Mouse (Mus musculus): ENCODE measurements around the gene Lrcol1.

The Lrcol1 gene

DNA sequence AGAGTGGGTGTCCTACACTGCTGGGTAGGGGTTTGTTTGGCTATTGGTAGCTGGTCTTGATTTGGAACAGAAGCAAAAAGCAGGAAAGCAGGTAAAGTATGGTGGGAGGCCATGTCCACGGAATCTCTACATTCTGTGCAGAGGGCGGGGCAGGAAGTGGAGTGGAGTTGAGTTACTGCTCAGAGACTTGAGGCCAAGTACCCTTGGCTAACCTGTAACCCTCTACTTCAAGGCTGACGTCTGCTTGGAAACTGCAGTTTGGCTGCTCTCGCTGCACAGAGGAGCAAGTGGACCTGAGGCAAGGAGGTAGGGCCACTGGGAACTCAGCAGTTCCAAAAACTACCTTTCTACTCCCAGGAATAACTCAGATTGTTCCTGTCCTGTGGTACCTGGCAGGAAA, at the start of gene Lrcol1:
Lrcol1 (plus strand) TSS at position 207 of the 400 bp plus-strand sequence.
- no peak for DNase-seq

DNA sequence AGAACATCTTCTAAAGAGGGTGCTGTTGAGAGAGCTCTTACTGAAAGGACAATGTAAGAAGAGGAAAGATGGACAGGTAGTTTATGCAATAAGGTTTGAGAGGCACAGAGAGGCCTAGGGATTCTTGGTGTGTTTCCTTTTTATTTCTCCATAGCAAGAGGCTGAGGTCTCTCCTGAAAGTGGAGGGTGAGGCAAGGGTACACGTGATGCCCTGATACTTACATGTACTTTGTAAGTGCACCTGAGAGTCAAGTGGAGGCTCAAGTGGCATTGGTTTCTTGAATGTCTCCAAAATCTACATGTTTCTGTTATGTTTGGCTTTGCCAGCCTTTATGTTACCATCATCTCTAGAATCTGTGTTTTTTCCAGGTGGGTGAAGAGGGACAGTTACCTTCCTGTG, 47.9 kb upstream of the Lrcol1 start:
- no peak for DNase-seq

DNA sequence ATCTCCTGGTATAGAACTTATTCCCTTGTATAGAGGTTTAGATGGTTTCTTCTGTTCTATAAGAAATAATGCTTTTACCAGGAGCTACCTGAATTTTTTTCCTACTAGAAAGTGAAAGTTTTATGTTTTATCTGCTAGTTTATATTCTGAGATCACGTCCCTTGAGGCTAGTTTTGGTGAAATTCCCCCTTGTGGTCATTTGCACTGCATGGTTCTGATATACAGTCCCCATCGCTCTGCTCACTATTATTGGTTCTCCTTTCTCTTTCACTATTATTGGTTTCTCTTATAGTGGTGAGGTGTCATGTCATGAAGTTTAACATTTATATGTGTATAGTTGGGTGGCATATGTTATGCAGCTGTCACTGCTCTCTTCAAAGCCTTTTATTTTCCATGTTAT, 43.9 kb upstream of the Lrcol1 start:
- DNase-seq = no peak

DNA sequence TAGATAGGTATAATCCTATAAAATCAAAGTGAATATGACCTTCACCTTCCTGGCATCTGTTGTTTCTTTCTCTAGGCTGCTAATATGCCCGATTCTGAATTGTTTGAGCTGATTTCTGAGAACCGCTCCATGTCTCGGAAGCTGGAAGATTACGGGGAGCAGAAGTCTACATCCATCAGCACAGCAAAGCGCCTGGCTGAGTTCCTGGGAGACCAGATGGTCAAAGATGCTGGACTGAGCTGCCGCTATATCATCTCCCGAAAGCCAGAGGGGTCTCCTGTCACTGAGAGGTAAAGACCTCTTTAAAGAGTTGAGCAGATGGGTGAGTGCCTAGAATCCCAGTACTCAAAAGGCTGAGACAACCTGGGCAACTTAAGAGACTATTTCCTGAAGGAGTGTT, 35.7 kb upstream of the Lrcol1 start:
- peak; percentile 70 to 74 for DNase-seq

DNA sequence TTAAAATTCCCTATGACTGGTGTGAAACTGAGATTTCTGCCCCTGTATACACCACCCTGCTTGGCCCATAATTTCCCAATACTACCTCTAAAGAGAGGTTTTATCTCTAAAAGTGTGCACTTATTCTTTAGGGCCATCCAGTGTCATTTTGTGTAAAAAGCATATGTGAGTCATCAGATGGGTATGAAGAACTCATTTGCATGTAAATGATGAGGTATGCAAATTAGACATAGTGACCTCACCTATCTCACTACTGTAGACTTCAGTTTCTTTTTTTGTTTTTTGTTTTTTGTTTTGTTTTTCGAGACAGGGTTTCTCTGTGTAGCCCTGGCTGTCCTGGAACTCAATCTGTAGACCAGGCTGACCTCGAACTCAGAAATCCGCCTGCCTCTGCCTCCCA, 31.4 kb upstream of the Lrcol1 start:
- no peak for DNase-seq

DNA sequence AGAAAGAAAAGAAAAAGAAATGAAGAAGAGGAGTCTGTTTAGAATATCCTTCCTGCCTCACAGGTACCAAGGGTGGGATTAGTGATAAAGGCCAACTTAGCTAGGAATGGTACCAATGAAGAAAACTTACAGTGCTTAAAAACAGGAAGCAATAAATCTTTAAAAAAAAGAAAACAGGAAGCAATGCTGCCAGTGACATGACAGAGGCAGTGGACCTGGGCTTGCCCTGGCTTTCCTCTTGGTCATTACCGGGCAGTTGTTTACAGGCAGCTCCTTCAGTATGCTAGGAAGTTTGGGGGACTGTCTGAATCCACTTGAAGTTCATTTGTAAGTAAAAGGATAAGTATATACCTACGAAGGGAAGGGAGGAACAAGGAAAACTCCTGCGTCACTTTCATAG, 14.0 kb upstream of the Lrcol1 start:
- no peak for DNase-seq

DNA sequence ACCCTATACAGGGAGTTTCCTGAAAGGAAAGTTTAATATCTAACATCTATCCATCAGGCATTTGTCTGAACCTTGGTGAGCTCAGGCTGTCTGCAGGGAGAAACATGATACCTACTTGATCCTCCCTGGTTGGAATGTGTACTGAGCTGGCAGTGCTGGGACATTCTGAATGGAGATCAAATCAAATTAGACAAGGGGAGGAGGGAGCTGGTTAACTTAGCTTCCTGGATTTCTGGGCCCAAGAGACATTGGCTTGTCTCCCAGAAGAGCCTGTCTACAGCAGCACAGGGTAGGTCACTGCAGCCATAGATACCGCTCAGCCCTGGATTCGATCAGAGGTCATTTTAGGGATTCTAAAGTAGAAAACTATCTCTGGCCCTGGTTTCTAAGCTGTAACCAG, 5.7 kb upstream of the Lrcol1 start:
- no peak for DNase-seq

DNA sequence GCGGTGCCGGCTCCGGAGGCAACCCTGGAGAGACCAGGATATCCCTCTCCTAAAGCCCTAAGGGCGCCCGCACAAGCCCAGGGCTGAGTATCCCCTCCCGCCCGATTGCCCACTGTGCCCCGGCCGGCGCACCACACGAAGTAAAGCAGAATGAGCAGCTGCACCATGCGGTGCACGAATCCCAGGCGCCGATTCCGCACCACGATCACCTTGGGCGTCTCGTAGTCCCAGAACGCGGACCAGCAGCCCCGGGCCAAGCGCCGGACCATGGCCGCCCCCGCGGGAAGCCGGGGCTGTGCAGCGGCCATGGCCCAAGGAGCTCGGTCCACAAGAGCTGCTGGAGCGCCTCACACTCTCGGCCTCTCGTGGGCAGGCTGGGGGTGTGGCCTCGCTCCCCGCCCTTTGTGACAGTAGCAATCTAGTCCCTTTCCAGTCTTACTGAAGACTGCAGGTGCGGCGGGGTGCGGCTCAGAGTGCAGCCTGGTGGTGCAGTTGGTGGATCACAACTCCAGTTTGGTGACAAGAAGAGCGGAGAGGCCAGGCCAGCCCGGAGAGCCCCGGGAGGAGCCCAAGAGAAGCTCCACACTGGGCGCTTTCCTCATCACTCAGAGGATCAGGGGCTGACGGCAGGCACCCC, 1.8 kb upstream of the Lrcol1 start, which contains the start of gene P2rx2:
P2rx2 (minus strand) TSS at position 565 of the 637 bp plus-strand sequence.
- DNase-seq = peak; percentile 47 to 52

DNA sequence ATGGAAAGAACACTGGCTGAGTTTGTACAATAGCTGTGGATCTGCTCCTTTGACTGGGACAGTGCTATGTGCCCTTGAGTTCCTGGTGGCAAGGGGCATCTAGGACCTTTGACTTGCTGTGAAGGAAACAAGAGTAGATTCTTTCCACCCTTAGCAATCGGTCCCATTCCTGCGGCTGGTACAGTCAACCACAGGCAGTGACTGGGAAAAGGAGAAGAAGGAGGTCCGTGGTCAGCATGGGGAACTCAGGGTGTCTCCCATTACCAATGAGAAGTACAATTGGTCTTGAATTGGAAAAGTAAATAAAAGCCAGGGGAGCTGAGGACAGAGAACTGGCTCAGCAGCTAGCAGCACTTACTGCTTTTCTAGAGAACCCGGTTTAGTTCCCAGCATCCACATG, 1.0 kb downstream of the Lrcol1 start:
- no peak for DNase-seq

DNA sequence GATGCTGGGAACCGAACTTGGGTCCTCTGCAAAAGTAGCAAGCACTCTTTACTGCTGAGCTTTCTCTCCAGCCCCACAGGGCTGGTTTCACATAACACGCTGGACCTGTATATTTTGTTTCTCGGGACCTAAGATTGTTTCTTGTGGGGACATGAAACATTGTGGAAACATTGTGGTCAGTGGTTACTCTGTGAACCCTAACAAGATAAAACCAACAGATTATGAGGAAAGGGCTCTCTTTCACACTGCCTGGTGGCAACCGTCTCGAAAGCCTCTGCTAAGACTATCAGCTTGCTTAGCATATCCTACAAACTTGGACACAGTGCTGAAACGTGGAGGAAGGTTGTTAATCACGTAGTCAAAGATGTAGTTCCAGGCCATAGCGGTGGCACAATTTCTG, 2.5 kb downstream of the Lrcol1 start:
- no peak for DNase-seq

DNA sequence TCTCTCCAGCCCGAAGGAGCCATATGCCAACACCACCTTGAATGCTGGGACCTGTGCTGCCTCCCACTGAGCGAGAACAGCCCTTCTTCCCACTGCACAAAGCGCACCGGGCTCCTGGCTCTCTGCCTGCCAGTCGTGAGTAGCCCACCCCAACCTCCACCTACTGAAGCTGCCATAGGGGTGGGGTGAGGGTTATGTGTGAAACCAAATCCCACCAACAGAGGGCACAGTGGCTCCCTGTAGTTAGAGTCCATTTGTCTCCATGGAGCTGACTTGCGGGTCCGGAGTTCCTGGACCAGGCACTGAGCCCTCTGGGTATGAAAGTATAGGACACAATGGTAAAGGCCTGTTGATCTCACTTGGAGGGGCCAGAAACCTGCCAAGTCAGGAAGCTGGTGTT, 10.2 kb downstream of the Lrcol1 start:
- DNase-seq = peak; percentile 58 to 75

DNA sequence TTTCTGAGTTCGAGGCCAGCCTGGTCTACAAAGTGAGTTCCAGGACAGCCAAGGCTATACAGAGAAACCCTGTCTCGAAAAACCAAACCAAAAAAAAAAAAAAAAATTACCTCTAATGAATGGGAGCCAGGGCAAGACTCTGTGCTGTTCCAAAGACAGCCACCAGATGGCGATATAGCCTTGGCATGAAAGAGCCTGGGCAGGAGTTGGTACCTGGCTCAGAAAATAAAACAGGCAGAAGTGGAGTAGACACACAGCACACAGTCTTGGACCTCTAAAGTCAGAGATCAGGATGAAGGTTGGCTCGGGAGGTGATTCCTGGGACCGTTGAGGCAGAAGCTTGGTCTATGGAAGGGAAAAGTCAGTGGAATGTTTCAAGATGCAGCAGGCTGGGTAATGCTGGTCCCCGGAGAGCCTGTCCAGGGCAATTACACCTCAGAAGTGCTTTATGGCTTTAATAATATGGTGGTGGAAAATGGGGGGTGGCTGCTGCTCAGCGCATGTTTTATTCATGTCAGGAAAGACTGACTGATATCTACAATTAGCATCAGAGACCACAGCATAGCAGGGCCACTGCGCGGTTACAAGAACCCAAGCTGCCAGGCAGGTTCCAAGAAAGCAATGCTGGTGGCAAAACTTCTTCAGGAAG, 13.1 kb downstream of the Lrcol1 start:
- DNase-seq = peak; percentile 93 to 96

DNA sequence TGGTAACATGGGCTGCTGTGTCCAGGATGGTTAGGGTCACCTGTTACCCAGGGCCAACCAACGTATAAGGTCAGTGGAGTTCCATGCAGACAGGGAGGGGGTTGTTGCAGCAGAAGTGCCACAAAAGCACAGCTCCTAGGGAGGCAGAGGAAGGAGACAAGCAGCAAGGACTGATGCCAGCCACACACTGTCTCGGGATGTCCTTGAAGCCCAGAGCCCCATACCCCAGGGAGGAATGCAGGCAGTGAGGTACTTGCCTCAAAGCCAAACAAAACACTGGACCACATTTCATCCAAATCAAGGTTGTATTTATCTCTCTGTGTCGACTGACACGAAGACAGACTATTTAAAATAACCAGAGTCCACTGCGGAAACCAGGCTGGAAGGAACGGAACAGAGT, 16.9 kb downstream of the Lrcol1 start:
- no peak for DNase-seq

DNA sequence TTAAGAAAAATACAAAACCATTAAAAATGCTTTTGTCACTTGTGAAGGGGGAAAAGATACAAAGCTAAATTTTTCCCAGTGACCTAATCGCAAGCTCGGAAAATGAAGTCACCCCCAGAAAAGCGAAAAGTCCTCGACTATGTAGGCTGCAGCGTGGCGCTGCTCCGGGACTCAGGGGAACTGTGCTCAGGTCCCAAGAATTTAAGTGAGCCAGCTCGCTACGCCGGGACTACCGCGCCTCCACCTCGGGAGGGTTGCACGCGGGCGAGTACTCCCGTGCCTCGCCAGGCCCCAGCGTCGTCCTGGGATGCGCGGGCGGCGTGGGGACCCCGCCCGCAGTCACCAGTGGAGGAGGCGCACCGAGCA, 18.3 kb downstream of the Lrcol1 start:
- DNase-seq = no peak

DNA sequence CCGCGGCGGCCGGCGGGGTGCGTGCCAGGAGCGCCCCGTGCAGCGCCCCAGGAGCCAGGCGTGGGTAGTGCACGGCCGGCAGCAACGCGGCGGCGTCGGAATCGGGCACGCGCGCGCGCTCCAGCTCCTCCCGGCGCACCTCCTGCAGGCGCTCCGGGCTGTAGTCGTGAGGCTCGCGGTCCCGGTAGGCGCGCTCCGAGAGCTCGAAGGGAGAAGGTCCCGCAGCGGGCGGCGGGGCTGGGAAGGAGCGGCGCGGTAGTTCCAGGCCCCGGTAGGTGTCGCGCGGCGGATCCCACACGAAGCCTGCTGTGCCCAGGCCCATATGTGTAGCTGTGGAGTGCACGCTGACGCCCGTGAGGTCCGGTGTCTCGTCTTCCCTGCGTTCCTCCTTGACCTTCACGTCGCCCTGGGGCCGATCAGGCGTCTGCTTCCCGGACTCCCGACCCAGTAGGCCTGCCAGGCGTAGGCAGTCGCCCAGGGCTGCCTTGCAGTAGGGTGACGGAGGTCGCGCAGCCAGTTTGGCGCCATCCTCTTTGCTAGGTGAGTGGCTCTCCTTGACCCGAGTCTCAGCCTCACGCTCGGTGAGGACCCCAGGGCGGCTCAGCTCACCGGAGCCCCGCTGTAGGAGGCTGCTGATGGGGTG, 18.8 kb downstream of the Lrcol1 start:
- peak; percentile 66 to 74 for DNase-seq

DNA sequence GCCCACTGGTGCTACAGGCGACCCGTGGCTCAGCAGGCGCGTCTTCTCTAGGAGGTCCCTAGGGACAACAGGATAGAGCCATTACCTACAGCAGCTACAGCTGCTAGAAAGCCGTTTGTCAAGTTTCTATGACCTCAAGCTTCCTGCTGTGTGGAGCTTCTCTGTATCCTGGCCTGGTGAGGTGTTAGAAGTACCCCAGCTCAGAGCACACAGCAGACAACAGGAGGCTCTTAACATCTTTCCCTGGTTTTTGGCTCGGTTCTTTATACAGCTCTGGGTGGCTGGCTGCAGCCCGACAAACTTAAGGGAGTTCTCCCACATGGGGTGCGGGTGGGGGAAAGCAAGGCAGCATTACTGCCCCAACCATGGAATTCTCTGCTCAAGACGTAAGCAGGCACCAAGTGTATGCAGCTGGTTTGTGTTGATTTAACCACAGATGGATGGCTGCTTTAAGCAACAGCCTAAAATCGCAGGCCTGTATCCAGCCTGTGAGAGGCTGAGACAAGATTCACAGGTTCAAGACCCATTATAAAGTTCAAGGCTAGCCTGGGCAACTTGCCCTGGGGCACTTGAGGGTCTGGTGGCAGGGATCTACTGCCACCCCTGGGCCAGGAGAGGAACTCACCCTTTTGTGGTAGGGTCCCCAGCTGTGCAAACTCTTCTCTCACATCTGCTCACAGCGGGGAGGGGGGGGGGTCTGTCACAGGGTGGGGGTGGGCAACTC, 19.5 kb downstream of the Lrcol1 start:
- DNase-seq = peak in 1 of 2 experiments; percentile 30

DNA sequence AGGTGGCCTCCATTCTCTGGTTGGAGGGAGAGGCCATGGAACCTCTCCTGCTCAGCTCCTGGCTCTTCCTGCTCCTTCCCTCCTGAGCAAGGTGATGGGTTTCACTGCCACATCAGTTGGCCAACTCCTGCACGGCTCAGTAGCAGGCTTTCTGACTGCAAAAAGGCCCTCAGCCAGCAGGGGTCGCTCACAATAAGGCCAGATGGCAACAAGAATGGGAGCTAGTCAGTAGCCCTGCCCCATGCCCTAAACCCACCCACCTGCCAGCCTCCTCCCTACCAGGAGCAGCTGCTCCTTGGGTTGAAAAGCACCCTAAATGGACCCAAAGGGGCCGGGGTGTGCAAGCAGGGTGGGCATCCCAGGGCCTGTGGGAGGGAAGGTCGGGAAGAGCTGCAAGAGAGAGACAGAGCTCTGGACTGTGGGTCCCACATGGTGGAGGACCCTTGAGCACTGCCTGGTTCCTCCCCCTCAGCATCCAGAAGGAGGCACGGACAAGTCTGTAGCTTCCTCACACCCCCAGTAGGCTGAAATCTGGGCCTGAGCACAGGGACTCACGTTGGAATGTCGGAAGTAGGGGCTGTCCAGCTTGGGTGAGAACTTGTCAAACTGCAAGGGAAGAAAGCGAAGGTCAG, 32.4 kb downstream of the Lrcol1 start:
- peak; percentile 93 to 97 for DNase-seq

DNA sequence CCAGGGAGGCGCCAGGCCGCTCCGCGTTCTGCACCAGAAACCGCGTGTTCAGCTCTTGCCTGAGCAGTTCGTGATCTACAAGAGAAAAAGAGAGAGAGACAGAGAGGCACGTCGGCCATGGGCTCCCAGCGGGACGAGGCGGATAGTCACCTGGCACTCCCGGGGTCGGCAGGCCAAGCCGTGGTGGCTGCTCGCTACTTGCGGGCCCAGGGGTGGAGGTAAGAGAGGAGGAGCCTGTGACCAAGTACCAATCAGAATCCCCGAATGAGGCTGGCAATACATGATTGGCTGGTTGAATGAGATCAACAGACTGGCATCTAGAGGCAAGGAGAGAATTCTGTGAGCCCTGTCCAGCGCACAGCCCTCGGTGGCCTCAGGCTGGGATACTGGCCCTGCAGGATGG, 33.7 kb downstream of the Lrcol1 start:
- DNase-seq = no peak

DNA sequence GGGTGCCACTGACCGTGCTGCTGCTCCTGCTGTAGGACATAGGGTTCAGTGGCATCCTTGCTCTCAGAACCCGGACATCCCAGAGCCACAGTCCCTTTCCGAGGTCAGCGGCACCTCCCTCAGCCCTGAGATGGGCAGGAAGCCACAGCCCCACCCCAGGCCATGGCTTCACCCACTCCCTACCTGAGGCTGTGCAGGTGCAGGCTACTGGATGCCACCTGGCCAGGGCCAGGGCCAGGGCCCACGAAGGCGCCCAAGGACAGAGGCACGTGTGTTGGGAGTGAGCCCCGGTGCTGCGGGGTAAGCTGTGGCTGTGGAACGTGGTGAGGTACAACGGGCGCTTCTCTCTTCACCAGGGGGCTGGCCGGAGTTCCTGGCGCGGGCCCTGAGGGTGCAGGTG, 34.6 kb downstream of the Lrcol1 start:
- no peak for DNase-seq

DNA sequence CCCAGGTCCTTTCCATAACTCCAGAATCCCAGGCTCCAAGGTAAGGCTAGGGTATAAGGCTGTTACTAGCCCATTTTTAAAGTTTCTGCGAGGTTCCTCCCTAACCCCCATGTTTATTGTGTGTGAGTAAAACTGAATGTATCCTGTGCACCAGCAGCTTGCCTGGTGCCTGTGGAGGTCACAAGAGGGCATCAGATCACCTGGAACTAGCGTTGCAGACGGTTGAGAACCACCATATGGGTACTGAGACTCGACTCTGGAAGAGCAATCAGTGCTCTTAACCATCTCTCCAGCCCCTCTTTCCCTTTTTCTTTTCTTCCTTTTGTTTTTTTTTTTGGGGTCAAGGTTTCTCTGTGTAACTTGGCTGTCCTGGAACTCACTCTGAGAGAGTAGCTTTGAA, 35.3 kb downstream of the Lrcol1 start:
- no peak for DNase-seq

DNA sequence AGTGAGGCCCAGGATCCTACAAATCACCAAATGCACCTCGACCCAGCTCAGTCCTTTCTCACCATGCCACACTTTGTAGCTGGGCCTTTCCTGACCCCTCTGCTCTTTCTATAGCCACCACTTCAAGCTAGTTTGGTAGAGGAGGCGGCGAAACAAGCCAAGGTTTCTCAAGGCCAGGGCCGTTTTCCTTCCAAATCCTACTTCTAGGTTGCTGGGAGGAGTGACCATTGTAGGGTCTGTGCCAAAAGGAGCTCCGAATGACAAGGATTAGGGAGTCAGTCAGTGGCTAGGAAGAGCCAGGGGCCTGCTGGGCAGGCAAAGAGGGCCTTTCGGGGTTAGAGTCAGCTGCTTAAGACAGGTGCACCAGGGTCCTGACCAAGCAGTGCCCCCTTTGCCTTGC, 40.0 kb downstream of the Lrcol1 start:
- DNase-seq = peak; percentile 42 to 49

DNA sequence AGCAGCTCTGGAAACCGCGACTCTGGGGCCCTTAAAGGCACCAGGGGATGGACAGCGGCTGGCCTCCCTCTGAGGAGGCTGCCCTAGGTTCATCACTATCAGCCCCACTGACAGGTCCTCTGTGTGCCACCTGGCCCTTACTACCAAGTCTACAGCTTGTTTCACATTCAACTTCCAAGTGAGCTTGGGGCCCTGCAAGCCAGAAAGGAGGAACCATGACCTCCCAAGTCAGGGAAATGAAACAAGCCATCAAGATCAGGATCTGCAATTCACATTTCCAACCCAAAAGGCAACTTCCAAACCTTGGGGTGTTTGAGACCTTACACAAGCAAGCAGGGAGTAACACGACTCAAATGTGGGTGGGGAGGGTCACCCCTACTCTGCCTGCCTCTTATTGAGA, 40.7 kb downstream of the Lrcol1 start:
- DNase-seq = no peak
